Mouse (Mus musculus): Measurements from ENCODE around the gene Mgmt.
A peak's percentile ranks its signal among the peaks of the same experiment; 100 is the strongest.

Mgmt gene

DNA sequence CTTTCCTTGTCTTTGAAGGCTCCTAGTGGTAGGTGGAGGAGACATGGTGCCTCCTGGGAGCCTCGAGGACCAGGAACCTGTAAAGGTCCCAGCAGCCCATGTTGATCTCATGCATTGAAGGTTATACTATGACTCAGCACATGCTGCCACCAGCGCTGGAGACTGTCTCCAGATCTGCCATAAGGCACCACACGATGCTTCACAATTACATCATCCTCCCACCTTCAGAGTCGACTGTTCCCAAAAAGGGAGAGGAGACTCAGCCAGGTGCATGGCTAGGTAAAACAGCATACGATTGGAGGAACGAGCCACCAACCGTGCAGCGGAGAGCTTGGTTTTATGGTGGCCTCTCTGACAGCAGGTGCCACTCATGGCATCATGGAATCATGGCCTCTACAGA lies 234.3 kb downstream of the Mgmt start:
- DNase-seq (ENCODE audit: low spot score): no peak

GRCm38 (mm10) chr7:137130211-137130610 lies 235.8 kb downstream of the Mgmt start:
- no peak for DNase-seq (ENCODE audit: low spot score)

DNA sequence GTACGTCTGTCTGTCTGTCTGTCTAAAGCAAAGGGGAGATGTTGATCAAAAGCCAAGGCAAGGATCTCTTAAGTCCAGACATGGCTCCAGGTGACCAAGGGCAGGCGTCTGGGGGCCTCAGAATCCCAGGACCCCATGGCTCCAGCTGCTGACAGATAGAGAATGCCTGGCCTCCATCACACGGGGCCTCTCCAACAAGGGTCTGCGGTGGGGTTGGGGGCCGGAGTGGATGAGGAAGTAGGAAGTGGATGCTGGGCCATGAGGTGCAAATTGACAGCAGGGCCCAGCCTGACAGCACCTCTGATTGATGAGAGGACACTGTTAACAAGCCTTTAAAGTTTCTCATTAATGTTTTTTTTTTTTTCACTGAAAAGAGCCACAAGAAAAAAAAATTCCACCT lies 237.5 kb downstream of the Mgmt start:
- DNase-seq (ENCODE audit: low spot score): no peak

GRCm38 (mm10) chr7:137138101-137138500 lies 243.7 kb downstream of the Mgmt start:
- DNase-seq (ENCODE audit: low spot score): no peak

GRCm38 (mm10) chr7:137140321-137140720 lies 245.9 kb downstream of the Mgmt start:
- DNase-seq (ENCODE audit: low spot score): no peak

DNA sequence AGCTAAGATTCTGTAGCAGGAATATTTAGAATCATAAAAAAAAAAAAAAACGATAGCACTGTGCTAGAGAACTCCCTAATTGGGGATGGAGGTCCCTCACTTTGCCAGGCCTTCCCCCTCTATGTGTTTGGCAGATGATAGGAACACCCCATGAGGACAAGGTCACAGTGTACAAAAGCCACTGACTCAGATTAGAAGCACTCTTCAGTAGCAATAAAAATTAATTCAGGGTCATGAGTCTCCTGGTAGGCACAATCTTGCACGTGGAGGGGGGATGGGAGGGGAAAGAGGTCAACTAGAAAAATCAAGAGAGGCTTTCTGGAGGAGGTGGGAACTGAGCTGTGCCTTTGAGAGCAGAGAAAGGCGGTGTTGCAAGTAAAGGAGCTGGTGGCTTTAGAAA lies 247.0 kb downstream of the Mgmt start:
- DNase-seq (ENCODE audit: low spot score): no peak

DNA sequence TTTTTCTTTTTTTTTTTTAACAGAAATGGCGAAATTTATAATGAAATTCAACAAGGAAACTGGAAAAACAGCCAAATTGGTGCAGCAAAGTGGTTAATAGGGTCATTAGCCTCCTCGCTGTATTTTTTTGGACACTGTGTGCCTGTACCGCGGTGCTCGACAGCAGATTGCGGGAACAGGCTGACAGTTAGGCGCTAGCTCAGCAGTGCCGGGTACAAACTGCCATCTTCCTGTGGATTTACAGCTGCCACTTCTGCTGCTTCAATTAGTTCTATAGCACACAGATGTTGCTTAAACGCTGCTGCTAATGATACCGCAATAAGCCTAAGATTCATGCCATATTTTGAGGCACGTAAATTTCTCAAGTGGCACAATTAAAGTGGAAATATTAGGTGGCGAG lies 252.7 kb downstream of the Mgmt start:
- DNase-seq (ENCODE audit: low spot score): peak; percentile 8

DNA sequence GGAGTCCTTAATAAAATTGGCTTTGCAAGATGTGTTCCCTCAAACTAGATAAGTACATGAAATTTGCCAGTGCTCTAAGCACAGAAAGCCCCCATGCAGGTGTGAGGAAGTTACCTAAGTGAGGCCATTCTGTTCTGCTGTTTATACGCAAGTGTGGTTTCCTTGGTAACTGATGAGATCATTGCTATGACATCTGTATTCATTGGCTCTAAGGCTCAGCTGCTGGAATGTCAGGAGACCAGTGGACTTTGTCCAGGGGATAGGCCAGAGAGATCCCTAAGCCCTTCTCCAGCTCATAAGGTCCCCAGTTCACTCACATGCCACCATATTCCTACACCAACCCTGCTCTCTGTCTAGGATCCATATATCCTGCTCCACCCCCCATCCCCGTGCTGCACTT lies 257.4 kb downstream of the Mgmt start:
- DNase-seq (ENCODE audit: low spot score): no peak

GRCm38 (mm10) chr7:137154623-137155022 lies 260.2 kb downstream of the Mgmt start:
- DNase-seq (ENCODE audit: low spot score): no peak

- DNase-seq (ENCODE audit: low spot score): no peak
Measured at GRCm38 (mm10) chr7:137159086-137159485, 264.7 kb downstream of the Mgmt start.

DNA sequence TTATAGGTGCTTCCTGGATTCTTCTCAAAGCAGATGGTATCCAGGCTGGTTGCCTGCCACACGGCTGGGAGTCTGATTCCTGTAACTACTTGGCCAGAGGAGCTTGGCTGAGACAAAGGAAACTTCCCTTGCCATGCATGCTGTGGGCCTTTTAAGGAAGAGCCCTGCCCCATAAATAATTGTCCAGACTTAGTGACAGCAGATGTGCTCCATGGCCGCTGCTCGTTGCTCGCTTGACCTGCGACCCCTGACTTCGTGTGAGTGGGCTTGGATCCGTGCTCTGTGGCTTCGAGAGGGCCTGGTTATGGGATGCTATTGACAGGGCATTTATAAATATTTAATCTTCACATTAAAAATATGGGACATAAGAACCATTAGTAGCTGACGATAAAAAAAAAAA lies 277.9 kb downstream of the Mgmt start:
- DNase-seq (ENCODE audit: low spot score): no peak
